Mouse (Mus musculus) lung, postnatal 10 days (tissue): Measurements from ENCODE around the gene Slc24a2.

Experiments
- DNase-seq: peaks from one replicate; pipeline ENCODE4 v3.0.0; 2021

The Slc24a2 gene

DNA sequence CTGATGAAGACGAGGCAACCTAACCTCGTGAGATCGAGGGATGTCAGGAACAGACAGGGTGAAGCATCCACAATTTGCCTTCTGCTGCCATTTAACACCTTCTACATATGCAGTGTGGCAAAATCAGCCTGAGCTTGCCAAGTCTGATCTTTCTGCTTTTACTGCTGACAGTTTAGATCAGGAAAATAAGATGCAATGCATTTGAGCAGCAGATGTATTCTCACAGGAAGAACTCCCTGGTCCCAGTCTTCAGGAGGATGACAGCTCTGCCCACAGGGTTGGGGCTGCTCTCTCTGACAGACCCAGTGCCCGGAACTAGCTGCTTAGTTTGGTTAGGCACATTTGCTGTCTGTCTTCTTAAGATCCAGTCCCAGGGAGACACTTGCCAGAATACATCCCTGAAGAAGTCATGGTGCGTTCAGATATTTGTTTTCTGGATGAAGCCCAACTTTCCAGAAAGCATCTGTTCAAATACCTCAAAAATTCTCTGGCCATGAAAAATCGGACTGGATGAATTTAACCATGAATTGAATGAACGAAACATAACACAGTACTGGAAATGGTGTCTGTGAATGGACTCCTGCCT is 188.8 kb downstream of the Slc24a2 start:
- DNase-seq: no peak

DNA sequence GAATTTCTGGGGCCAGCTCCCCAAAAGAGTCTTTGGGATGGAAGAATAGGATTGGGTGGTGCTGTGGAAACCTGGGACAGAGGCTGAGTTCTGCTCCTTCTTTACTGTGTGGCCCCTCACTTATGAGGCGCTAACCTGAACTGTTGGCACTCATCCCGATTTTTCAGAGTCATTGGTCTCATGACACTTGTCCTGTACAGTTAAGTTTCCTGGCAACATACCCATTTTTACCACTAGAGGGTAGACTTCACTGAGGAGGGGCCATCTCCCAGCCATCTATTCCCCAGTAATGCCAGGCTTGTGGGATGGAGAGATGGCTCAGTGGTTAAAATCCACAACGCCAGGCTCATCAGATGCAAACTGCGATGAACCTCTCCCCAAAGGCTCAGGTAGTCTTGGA is 192.7 kb downstream of the Slc24a2 start:
- peak; percentile 21 for DNase-seq

- DNase-seq: peak; percentile 4
Measured at GRCm38 (mm10) chr4:87036507-87036906, 193.8 kb downstream of the Slc24a2 start.

GRCm38 (mm10) chr4:87035701-87036100 is 194.6 kb downstream of the Slc24a2 start:
- no peak for DNase-seq

GRCm38 (mm10) chr4:87032632-87033031 is 197.6 kb downstream of the Slc24a2 start:
- DNase-seq: no peak

DNA sequence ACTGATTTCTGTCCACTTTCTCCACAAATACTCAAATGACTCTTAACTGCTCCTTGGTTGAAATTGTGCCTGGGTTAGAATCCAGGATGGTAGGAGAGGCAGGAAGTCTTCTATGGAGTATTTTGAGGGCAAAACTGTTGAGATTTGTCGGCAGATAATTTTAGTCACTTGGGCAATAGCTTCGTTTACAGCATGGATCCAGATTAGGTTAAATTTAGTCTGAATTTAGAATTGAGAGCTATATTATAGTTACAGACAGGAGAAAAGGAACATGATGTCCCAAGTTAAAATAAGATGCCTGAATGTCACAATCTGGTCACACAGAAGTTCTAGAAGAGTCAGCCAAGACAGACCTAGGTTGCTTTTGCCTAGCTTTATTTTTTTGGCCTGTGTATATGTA is 199.2 kb downstream of the Slc24a2 start:
- no peak for DNase-seq

DNA sequence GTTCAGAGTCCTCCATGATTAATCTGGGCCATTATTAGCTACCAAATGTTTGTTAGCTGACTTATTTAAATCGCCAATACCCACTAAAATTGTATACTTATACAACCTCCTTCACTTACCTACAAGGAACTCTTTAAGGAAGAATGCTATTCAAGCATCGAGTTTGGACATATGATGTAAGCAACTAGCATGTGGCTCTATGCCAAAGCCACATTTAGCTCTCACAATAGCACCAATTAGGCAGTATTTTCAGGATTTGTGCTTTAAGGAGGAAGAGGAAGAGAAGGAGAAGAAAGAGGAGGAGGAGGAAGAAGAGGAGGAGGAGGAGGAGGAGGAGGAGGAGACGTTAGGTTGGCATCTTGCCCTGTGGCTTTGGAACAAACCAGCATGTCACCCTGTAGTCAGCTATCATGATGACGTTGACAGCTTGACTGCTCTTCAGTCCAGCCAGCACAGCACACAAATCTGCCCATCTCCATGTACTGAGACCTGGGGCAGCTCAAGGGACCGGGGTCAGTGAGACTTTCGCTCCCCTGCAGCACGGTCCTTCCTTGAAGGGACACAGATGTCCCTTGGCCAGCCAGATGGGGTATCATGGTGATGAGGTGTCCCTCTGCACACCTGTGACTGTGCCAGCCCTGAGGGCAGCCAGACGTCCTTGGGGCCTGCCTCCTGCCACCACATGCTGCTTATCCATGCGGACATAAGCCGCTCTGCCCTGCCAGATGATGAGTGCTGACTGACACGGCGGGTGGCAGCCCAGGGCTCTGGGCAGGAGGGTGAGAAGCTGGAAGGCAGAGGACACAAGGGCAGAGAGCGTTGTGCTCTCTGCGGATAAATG is 203.7 kb downstream of the Slc24a2 start:
- no peak for DNase-seq

- DNase-seq: no peak
Measured at GRCm38 (mm10) chr4:87024556-87024955, 205.7 kb downstream of the Slc24a2 start.

DNA sequence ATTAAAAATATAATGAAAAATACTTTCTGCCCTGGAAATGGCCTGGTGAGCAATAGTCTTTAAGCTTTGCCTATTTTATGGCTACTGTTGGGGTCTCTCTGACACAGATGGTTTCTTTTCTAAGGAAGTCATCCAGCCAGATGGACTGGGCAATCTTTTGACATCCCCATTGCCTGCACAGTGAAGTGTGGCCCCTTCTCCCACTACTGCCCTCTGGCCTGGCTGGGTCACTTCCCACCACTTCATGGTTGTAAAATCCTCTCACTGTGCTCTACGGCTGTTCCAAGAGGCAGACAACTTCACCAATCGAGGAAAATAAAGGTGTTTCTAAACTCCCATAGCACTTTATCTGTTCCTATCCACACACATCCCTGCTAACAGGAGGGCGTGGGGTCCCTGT is 208.7 kb downstream of the Slc24a2 start:
- DNase-seq: no peak

DNA sequence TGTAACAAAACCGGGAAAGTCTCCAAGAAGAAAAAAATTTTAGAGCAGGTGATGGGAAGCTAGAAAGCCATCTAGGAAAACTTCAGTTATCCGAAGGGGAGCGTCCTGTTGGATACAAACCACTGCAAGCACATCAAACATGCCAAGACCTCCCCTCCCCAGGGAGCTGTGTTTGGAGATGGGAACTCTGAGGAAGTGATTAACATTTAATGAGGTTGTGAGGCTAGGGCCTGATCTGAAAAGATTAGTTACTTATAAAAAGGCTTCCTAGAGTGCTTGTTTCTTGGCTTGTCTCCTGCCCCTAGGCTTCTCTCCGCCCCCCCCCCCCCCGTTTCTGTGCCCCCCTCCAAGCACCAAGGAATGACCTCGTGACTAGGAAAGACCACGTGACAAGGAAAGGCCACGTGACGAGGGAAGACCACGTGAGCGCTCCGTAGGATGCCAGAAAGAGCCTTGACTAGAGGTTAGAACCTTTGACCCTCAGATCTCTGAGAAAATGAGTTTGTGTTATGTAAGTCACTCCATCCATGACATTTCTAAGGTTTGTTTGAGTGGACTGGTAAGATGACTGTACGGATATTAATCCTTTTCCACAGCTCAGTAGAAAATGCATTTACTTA is 210.7 kb downstream of the Slc24a2 start:
- DNase-seq: no peak

- DNase-seq: no peak
Measured at GRCm38 (mm10) chr4:87018073-87018997, 211.9 kb downstream of the Slc24a2 start.

- no peak for DNase-seq
Measured at GRCm38 (mm10) chr4:87017464-87017863, 212.8 kb downstream of the Slc24a2 start.

- no peak for DNase-seq
Measured at GRCm38 (mm10) chr4:87015746-87016145, 214.5 kb downstream of the Slc24a2 start.

DNA sequence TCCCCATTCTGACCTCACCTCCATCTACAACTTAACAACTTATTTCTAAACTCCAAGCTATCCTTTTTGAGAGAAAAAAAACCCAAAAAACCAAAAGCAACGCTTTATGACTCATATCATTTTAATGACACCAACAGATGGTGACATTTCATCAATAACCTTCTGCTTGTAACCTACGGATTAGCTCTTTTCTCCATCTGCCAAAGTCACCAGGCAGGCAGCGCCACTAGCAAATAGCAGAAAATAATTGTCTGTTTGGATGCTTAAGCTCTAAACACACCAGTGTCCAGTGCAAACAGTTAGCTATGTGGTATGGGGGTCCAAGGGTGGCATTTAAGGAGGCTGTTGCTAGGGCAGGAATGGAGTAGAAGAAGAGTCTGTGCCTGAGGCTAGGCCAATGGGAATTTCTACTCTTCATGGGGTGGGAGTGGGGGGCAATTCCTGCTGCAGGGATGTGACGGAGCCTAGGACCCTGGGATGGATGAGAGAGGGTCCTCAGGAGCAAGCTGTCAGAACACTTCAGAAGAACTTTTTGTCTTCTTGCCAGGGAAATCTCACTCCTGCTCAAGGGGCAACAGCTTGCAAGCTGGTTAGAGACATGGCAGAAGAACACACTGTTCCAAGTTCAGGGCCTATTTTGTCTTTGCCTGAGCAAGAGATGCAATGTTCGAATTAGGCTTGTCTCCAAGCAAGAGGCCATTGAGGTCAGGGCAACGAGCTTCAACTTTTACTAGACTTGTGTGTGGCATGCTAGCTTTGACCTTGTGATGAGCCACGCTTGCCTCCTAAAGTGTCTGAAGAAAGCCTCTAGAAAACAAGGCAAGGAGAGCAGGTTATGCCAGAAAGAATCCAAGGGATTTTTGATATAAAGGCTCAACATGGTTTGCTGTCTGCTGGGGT is 216.3 kb downstream of the Slc24a2 start:
- DNase-seq: no peak

DNA sequence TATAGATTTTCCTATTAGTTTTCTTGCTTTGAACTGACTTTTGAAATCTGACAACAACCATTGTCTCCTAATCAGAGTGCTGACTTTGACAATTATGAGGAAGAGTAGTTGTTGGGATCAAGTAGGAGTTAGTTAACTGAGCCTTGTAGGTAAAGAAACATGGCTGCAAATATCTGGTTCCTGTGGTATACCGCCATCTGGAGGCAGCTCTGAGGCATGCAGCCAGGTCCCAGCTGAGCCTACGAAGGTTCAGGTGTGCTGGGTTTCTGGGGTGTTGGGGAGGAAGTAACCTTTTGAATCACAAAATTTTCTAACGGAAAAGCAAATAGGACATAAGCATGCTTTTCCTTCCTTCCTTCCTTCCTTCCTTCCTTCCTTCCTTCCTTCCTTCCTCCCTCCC is 237.8 kb downstream of the Slc24a2 start:
- DNase-seq: no peak

DNA sequence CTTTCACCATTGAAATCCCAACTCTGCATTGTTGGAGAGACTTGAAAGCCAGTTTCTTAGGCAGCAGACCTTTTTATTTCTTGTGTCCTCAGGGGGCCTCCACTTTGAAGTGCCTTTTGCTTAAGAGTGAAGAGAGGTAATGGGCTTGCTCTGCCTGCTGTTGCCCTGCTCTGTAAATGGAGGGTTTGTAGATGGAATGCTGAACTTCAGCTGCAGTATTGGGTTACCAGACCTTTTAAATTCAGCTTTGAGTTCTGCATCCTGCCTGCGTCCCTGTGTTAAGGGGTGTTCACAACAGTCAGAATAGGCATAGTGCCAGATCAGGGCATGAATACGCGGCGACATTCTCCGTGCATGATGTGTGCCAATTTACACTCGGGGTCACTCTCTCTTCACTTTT is 241.0 kb downstream of the Slc24a2 start:
- DNase-seq: no peak

DNA sequence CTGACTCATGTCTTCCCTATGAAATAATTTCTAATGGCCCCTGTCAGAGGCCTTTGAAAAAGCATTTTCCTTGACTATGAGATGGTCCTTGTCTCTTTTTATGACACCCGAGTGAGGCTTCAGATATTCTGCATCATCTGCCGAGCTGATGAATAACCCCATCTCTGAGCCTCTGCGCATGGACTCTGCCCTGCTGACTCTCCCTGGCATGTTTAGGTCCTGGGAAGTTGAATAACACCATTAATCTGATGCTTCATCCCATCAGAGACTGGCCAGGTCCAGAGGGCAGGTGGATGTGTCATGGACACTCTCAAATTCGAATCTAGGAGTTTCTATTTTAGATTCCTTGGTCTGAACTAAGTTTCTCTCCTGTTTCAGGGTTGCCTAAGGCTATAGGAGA is 242.4 kb downstream of the Slc24a2 start:
- DNase-seq: no peak

GRCm38 (mm10) chr4:86977272-86977671 is 253.0 kb downstream of the Slc24a2 start:
- DNase-seq: peak; percentile 12

GRCm38 (mm10) chr4:86957576-86958411 is 272.5 kb downstream of the Slc24a2 start:
- peak; percentile 72 for DNase-seq

DNA sequence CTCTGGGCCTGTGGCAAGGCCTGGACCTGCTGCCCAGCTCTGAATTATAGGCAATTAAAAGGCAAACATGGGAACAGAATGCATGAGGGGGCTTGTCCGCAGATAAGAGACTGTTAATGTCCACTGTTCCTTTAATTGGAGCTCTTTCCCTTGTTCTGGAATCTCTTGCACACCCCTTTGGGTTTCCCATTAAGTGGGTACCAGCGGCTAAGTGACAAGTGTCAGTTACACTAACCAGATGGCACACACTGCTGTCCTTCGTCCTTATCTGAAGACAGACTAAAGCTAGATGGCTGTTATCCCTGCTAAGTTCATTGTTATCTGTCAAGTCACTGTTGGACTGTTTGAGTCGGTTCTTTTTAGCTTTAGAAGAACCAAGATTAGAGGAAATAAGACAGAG is 274.8 kb downstream of the Slc24a2 start:
- DNase-seq: peak; percentile 9

GRCm38 (mm10) chr4:86953519-86953918 is 276.8 kb downstream of the Slc24a2 start:
- DNase-seq: no peak
